Mouse (Mus musculus): ENCODE measurements around the gene Qpct.

- no peak for TF ChIP-seq CTCF (IDR thresholded peaks at IDR 0.05; ENCODE audit: insufficient read depth, low read depth, low read length)
- TF ChIP-seq POLR2A (IDR thresholded peaks at IDR 0.05; ENCODE audit: insufficient read depth, low read depth, low read length): no peak
These were observed 25.5 kb downstream of the Qpct start for GRCm38 (mm10) chr17:79076974-79077847.
